Mouse (Mus musculus) inflammation-experienced regulatory T-cells, adult 16 weeks (primary cell): ENCODE measurements around the gene Arhgap45. TPM values are rescaled to one million over a fixed set of nuclear protein-coding genes. Genes with fewer than 3 reads are reported as not detected.

Experiments
- polyA plus RNA-seq: library from polyadenylated mRNA; unstranded; fragments of 100-300 nt; shearing (Covaris generic); gene quantifications from one replicate; pipeline ENCODE4 v1.2.1, GENCODE M21; 2017

Arhgap45 gene
- polyA plus RNA-seq, result 974 TPM

DNA sequence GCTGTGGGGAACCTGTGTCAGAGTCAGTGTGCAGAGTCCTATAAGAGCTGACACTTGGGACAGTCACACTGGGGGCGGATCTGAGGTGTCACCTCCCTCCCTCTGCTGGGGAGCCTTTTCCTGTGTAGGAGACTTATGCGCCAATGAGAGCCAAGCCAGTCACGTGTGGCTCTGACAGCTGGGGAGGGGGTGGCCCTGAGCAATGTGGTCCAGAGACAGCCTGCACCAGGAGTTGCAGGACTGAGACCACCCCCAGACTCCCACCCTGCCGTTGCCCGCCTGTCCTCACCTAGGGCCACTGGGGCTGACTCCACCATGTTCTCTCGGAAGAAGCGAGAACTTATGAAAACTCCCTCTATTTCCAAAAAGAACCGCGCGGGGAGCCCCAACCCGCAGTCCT lies at the start of gene Arhgap45:
Arhgap45 (plus strand) TSS at position 143 of the 400 bp plus-strand sequence.

DNA sequence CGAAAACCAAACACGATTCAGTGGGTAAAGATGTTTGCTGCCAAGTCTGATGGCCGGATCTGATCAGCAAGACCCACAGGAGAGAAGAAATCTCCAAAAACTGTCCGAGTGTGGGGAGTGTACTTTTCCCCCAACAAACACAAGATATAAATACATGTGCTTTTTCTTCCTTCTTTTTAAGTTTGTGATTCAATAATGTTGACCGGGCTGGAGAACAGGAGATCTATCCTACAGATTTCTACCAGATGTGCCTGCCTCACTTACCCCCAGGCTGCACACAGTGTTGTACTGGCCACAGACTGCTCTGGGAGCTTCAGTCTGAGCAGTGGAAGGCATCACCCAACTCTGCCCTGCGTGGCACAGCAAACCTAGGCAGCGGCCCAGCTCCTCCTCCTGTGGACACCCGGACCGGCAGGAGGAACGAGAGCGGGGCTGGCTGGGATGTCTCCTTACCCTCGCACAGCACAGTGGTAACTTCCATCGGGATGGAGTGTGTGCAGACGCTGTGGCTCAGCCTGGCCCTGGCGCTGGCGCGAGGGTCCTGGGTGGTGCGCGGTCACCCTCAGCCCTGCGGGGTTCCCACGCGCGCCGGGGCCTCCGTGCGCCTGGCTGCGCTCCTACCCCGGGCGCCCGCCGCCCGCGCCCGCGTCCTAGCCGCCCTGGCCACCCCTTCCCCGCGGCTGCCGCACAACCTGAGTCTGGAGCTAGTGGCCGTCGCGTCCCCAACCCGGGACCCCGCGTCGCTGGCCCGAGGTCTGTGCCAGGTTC lies 45.9 kb upstream of the Arhgap45 start, which contains the start of gene Grin3b:
Grin3b (plus strand) TSS at position 301 of the 768 bp plus-strand sequence.

DNA sequence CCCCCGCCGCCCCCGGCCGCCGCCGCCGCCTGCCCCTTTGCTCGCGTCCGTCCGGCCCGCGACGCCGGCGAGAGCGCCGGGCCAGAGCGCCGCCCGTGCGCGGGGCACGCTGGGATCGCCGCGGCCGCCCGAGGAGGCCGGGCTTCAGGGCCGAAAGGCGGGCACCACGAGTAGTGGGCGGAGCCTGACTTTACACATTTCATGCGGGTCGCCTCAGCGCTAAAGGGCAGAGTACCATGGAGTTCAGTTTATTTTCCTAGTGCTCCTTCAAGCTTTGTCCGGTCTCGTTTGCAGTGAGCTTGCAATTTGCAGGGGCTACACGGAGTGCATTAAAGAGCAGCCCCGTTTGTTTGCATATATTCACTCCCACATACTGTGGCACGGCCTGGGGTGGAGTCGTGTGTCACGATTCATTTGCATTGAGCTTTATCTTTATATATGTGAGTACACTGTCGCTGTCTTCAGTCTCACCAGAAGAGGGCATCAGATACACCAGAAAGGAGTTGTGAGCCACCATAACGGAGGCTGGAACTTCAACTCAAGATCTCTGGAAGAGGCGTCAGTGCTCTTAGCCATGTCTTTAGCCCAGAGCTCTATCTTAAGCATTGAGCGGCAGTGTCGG lies 32.1 kb upstream of the Arhgap45 start, which contains the start of gene Tmem259:
Tmem259 (minus strand) TSS at position 136 of the 622 bp plus-strand sequence.

DNA sequence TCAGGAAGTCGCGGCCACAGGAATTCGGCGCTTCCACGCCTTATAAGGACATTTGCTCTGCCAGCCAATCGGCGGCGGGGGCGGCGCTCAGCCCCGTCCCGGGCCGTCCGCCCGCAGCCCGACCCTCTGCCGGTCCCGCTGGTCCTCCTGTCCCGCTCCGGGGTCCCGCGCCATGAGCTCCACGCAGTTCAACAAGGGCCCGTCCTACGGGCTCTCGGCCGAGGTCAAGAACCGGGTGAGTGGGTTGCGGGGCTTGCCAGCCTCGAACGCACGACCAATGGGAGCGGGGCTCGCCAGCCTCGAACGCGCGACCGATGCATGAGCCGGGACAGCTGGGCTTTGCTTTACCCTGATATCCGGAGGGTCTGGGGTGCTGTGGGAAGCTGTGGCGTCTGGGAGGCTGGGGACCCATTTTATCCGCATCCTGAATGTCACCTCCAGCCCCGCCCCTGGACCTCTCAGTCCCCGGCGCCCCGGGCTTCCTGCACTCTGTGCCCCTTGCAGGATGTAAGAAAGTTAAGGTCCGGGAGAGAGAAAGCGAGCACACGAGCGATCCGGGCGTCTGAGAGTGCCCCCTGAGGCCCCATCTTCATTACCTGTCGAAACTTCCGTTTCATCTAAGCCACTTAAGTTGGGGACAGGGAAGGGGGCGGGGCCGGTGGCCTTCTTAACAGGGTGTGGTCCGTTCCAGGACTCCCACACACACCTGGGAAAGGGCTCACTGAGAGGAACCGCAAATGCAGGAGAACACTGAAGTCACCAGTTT lies 27.8 kb upstream of the Arhgap45 start, which contains the start of gene Cnn2:
Cnn2 (plus strand) TSS at position 79 of the 766 bp plus-strand sequence.

DNA sequence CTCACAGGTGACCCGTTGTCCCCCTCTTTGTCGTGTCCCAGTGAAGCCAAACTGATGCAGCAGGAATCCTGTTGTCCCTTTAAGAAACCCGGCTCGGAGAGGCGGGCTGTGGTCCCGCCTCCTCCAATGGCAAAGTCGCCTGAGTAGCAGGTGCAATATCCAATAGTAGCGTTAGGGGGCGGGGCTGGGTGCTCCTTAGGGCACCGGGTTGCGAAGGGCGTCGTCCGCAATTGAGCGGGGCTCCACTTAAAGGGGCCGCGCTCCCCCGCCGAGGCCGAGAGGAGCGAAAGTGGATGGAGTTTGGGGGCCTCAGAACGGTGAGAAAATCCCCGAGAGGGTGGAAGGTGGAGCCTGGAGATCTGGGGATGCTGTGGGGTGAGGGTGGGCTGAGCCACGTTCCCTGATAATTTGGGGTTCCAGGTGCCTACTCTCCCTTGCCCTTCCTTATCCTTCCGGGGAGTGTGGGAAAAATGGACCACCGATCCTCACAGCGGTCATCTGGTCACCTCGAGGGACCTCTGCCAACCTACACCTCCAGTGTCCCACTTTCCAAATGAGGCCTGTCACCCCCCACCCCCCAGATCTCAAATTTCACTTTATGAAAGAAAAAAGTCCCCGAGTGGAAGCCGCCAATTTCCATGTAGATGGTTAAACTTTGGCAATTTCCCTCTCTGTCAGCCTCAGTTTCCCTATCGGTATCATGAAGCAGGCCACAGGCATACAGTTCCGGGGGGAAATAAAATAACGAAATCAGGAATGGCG lies 20.0 kb upstream of the Arhgap45 start, which contains the start of gene Abca7:
Abca7 (plus strand) TSS at position 223 of the 762 bp plus-strand sequence.

DNA sequence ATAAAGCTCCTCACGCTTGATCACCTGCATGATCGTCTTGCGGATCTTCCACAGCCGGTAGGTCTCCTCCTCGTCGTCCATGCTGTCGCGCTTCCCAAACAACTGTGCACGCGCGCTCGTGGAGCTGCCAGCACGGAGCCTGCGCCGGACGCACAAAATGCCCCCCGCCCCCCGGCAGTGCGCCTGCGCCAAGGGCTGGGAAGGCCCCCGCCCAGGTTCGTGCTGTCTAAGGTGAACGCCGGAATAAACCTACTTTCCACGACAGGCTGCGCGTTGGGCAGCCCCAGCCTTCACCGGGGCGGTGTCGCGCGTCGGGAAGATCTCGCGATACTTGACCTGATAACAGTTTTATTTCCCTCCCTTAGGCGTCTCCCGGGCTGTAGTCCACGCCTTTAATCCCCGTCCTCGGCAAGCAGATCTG lies 23.1 kb downstream of the Arhgap45 start, which contains the start of gene Polr2e:
Polr2e (minus strand) TSS at position 237 of the 421 bp plus-strand sequence.

DNA sequence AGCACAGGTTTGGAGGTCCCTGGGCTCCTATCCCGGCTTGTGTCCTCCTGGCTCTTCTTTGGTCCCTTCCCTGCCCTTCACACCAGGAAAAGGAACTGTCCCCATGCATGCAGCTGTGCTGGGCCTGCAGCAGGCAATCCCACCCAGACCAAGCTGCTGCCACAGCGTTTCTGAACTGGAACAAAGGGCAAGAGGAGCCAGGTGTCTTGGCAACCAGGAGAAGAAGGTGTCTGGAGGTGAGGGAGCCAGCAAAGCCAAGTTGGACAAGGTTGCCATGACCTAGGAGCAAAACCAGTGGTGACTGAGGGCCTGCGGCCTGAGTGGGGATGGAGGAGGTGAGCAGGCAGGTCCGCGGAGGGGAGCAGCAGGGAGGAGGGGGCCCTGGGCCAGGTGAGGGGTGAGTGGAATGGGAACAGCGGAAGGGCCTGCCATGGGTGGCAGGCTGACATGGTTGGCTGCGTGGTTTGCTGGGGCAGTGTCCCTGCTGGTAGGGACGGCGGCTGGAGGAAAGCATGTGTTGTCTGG lies 30.6 kb downstream of the Arhgap45 start, which contains the start of gene Gpx4:
Gpx4 (plus strand) TSS at position 126 of the 525 bp plus-strand sequence.

Other genes with a start within 250 kb of the Arhgap45 start
- gene Rnf126, start 249.7 kb upstream of the Arhgap45 start, polyA plus RNA-seq, result 8.7 TPM
- 0.68 TPM for gene Fstl3, start 239.4 kb upstream of the Arhgap45 start, polyA plus RNA-seq
- not detected for gene Prss57, start 225.7 kb upstream of the Arhgap45 start, polyA plus RNA-seq
- 0.30 TPM for gene Palm, start 223.1 kb upstream of the Arhgap45 start, polyA plus RNA-seq
- not detected for gene Misp, start 195.7 kb upstream of the Arhgap45 start, polyA plus RNA-seq
- 375 TPM for gene Ptbp1, start 162.2 kb upstream of the Arhgap45 start, polyA plus RNA-seq
- not detected for gene Prtn3, start 142.2 kb upstream of the Arhgap45 start, polyA plus RNA-seq
- gene Plppr3, start 142.0 kb upstream of the Arhgap45 start, polyA plus RNA-seq, result 4.9 TPM
- not detected for gene Elane, start 130.4 kb upstream of the Arhgap45 start, polyA plus RNA-seq
- gene Cfd, start 125.8 kb upstream of the Arhgap45 start, polyA plus RNA-seq, result not detected
- 31.2 TPM for gene Med16, start 107.7 kb upstream of the Arhgap45 start, polyA plus RNA-seq
- 11.2 TPM for gene Gm26602, start 105.8 kb upstream of the Arhgap45 start, polyA plus RNA-seq
- gene Kiss1r, start 99.7 kb upstream of the Arhgap45 start, polyA plus RNA-seq, result 0.39 TPM
- 217 TPM for gene R3hdm4, start 95.4 kb upstream of the Arhgap45 start, polyA plus RNA-seq
- gene Arid3a, start 89.6 kb upstream of the Arhgap45 start, polyA plus RNA-seq, result 9.9 TPM
- 83.7 TPM for gene Wdr18, start 56.5 kb upstream of the Arhgap45 start, polyA plus RNA-seq
- not detected for gene Grin3b, start 45.9 kb upstream of the Arhgap45 start, polyA plus RNA-seq
- 5.5 TPM for gene Tmem259, start 32.3 kb upstream of the Arhgap45 start, polyA plus RNA-seq
- gene Cnn2, start 28.1 kb upstream of the Arhgap45 start, polyA plus RNA-seq, result 1,187 TPM
- 71.9 TPM for gene Abca7, start 20.2 kb upstream of the Arhgap45 start, polyA plus RNA-seq
- 210 TPM for gene Polr2e, start 23.1 kb downstream of the Arhgap45 start, polyA plus RNA-seq
- 569 TPM for gene Gpx4, start 30.5 kb downstream of the Arhgap45 start, polyA plus RNA-seq
- gene Sbno2, start 88.9 kb downstream of the Arhgap45 start, polyA plus RNA-seq, result 84.3 TPM
- gene Stk11, start 99.2 kb downstream of the Arhgap45 start, polyA plus RNA-seq, result 11.9 TPM
- gene Atp5d, start 122.0 kb downstream of the Arhgap45 start, polyA plus RNA-seq, result 434 TPM
- 2.9 TPM for gene Cbarp, start 124.2 kb downstream of the Arhgap45 start, polyA plus RNA-seq
- gene Midn, start 131.6 kb downstream of the Arhgap45 start, polyA plus RNA-seq, result 1.7 TPM
- 199 TPM for gene Cirbp, start 149.3 kb downstream of the Arhgap45 start, polyA plus RNA-seq
- 21.6 TPM for gene 1600002K03Rik, start 156.3 kb downstream of the Arhgap45 start, polyA plus RNA-seq
- gene Efna2, start 162.8 kb downstream of the Arhgap45 start, polyA plus RNA-seq, result 0.22 TPM
- gene Mum1, start 209.8 kb downstream of the Arhgap45 start, polyA plus RNA-seq, result 145 TPM
- gene Ndufs7, start 232.5 kb downstream of the Arhgap45 start, polyA plus RNA-seq, result 305 TPM
- gene Gamt, start 244.4 kb downstream of the Arhgap45 start, polyA plus RNA-seq, result 1.6 TPM
- gene Dazap1, start 244.8 kb downstream of the Arhgap45 start, polyA plus RNA-seq, result 53.8 TPM